Mouse (Mus musculus) thymus, postnatal 0 days (tissue): ENCODE measurements around the gene Cd244a. TPM values are rescaled to one million over a fixed set of nuclear protein-coding genes. Genes with fewer than 3 reads are reported as not detected.

Source experiments
- DNase-seq: peaks from one replicate; pipeline ENCODE4 v3.0.0-alpha.2; 2015; ENCODE audit warnings: low spot score
- polyA plus RNA-seq: library from polyadenylated mRNA; unstranded; fragments of >200 nt; fragmentation: Nextera tagmentation; extraction: Ambion mirVana; gene quantifications from 2 replicates; pipeline ENCODE4 v1.2.1, GENCODE M21; 2015

The Cd244a gene
- polyA plus RNA-seq, 1 experiment from 2014 or later, result 3.2 TPM

GRCm38 (mm10) chr1:171577168-171577567 lies 18.2 kb downstream of the Cd244a start:
- no peak for DNase-seq

- DNase-seq, result no peak
Observed at GRCm38 (mm10) chr1:171584584-171584983, 25.6 kb downstream of the Cd244a start.

- DNase-seq, result no peak
Observed at GRCm38 (mm10) chr1:171604686-171605085, 45.7 kb downstream of the Cd244a start.

GRCm38 (mm10) chr1:171606656-171607055 lies 47.7 kb downstream of the Cd244a start:
- peak; percentile 21 for DNase-seq

GRCm38 (mm10) chr1:171607176-171607575 lies 48.2 kb downstream of the Cd244a start, which contains the start of gene Ly9:
TSS of gene Ly9 (minus strand) at chr1:171607410.
- DNase-seq, result peak; percentile 90

DNA sequence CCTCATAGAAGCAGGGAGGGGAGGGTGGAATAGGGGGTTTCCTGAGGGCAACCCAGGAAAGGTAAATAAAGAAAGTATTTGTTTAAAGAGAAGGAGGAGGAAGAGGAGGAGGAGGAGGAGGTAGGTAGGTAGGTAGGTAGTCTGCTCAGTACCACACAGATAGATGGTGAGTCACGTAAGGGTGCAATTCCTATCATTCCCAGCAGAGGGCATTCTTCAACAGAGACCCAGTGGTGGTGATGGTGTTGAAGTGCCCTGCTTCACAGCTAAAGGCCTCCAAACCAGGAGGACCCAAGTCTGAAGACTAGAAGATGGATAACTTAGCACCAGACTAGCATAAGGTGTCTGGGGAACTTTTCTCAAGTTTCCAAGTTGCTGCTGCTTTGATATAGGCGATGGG lies 51.0 kb downstream of the Cd244a start:
- DNase-seq, result peak; percentile 62

DNA sequence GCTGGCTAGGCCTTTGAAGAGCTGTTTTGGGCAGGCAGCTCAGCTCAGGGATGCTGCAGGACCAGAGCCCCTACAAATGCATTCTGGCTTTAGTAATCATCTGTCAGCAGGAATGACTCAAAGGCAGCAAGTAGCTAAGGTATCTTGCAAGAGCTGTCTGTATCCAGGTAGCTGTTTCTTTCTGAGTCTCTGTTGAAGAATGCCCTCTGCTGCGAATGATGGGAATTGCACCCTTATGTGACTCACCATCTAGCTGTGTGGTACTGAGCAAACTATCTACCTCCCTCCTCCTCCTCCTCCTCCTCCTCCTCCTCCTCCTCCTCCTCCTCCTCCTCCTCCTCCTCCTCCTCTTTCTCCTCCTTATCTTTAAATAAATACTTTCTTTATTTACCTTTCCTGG lies 51.8 kb downstream of the Cd244a start:
- DNase-seq, result peak; percentile 60

GRCm38 (mm10) chr1:171613962-171614361 lies 55.0 kb downstream of the Cd244a start:
- DNase-seq, result peak; percentile 48

GRCm38 (mm10) chr1:171616881-171617515 lies 58.0 kb downstream of the Cd244a start:
- DNase-seq, result no peak

GRCm38 (mm10) chr1:171619001-171619400 lies 60.0 kb downstream of the Cd244a start:
- DNase-seq, result no peak

- DNase-seq, result no peak
Observed at GRCm38 (mm10) chr1:171619645-171620044, 60.7 kb downstream of the Cd244a start.

DNA sequence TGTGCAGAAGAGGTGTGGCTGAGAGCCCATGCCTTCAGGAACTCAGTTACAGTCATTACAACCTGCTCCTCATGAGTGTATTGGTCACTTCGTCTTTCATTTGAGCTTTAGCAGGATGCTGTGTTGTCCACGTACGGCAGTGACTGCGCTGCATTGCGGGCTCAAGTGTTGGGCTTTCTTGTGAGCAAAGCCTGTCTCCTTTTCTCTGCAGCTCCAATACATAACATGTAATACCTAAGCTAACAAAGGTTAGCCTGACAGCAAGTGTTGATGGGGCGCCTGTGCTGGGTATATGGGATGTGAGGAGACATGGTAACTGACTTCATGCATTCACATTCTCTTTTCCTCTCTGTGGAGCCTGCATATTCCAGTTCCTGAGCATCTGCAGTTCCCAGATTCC lies 61.1 kb downstream of the Cd244a start:
- DNase-seq, result no peak

GRCm38 (mm10) chr1:171627801-171628200 lies 68.8 kb downstream of the Cd244a start:
- DNase-seq, result no peak

GRCm38 (mm10) chr1:171629168-171629567 lies 70.2 kb downstream of the Cd244a start:
- DNase-seq, result no peak

- no peak for DNase-seq
Observed at GRCm38 (mm10) chr1:171630041-171630440, 71.0 kb downstream of the Cd244a start.

DNA sequence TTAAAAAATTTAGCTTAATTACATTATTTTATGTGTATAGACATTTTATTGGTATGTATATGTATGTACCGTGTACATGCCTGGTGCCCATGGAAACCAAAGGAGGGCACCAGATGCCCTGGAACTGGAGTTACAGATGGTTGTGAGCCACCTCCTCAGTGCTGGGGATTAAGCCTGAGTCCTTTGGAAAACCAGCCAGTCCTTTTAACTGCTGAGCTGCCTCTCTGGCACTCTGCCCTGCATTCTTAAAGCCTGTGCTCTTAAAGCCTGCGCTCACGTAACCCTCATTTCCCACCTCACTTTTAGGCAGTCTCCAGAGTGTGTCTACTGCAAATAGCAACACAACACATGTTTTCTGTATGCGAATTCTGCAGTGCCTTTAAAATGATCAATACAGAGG lies 71.9 kb downstream of the Cd244a start:
- no peak for DNase-seq

- DNase-seq, result no peak
Observed at GRCm38 (mm10) chr1:171631447-171631846, 72.5 kb downstream of the Cd244a start.

- DNase-seq, result no peak
Observed at GRCm38 (mm10) chr1:171635696-171636095, 76.7 kb downstream of the Cd244a start.

DNA sequence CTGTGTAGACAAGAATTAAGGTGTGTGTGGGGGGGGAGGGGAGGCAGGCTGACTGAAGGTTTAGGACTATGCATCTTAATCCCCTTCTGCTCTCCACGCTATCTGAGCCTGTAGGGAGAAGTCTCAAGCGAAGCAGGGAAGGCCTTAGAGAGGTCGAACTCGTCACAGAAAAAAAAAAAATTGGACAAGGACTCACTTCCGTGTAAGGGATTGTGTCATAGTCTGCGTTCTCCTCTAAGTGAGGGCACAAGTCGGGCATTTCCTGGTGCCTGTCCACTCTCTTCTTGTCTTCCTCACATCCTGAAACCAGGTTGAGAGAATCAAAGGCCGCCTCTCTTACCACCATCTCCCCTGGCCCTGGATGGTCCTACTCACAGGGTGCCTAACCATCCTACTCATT lies 78.1 kb downstream of the Cd244a start:
- no peak for DNase-seq

- DNase-seq, result no peak
Observed at GRCm38 (mm10) chr1:171638686-171639085, 79.7 kb downstream of the Cd244a start.

DNA sequence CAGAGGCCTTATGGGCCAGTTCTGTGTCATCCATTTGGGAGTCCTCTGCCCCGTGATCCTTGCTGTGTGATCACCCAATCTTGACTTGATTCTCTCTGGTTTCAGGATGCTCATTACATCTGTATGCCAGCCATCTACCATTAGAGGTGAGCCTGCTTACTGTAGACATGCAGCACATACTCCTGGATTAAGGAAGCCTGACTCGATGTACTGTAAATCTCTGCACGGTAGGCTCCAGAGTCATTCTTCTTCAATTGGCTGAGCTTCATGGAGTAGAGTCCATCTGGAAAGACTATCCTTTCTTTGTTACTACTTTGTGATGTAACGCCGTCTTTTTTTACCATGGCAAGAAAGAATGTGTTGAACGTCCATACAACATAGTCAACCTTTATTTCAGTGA lies 81.8 kb downstream of the Cd244a start:
- no peak for DNase-seq

GRCm38 (mm10) chr1:171643612-171644011 lies 84.6 kb downstream of the Cd244a start:
- peak; percentile 67 for DNase-seq

DNA sequence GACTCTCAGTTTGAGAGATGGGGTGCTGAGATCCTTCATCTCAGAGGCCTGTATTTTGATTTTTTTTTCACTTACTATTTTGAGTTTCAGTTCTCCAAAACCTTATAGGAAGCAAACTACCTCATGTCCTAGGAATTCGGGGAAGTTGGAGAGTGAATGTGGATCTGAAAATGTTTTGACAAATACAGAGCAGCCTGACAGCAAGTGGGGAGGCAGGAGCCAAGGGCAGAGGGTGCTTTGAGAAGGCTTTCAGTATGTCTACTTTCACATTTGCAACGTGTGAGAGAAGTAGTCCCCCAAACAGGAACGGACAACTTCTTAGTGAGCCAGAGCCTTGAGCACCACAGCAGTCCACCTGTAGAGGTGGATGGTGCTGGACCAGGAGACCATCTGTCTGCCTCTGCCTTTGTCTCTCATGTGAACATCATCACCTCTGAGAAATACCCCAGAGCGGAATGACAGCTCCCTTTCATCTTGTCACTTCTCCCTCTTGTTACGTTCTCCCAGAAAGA lies 87.5 kb downstream of the Cd244a start:
- no peak for DNase-seq
